Mouse (Mus musculus) kidney, adult 2 months (tissue): ENCODE results near the gene Sec16a. TPM values are rescaled to one million over a fixed set of nuclear protein-coding genes. Genes with fewer than 3 reads are reported as not detected.

Experiments
- DNase-seq: peaks from one replicate; pipeline ENCODE4 v3.0.0; 2021
- H3K27ac ChIP-seq: fragments of 200-500 bp; 2 replicates; pipeline ENCODE4 v1.5.1; 2012; ENCODE audit warnings: low read depth, low read length, control low read depth, inconsistent platforms; ENCODE audit not compliant: insufficient read depth
- H3K27me3 ChIP-seq: fragments of 200-500 bp; replicated peaks from 2 replicates; pipeline ENCODE4 v1.6.1; 2012; ENCODE audit warnings: mild to moderate bottlenecking, moderate library complexity, low read length, inconsistent platforms; ENCODE audit not compliant: control insufficient read depth, insufficient read depth
- H3K36me3 ChIP-seq: fragments of 200-500 bp; 2 replicates; pipeline ENCODE4 v1.6.1; 2012; ENCODE audit warnings: mild to moderate bottlenecking, moderate library complexity, low read length, inconsistent platforms; ENCODE audit not compliant: control insufficient read depth, insufficient read depth
- H3K4me1 ChIP-seq: fragments of 200-500 bp; 2 replicates; pipeline ENCODE4 v1.6.1; 2011; ENCODE audit warnings: low read length; ENCODE audit not compliant: control insufficient read depth, insufficient read depth
- H3K4me3 ChIP-seq: fragments of 200-500 bp; 2 replicates; pipeline ENCODE4 v1.5.1; 2011; ENCODE audit warnings: mild to moderate bottlenecking, low read depth, low read length, control low read depth; ENCODE audit not compliant: insufficient read depth
- CTCF ChIP-seq: fragments of 200-500 bp; conservative IDR thresholded peaks from 2 replicates; pipeline ENCODE4 v1.5.1; 2011; ENCODE audit warnings: low read depth, mild to moderate bottlenecking, control low read depth, low read length, moderate library complexity, mixed read lengths; ENCODE audit not compliant: insufficient read depth, insufficient read length
- POLR2A ChIP-seq: fragments of 200-500 bp; IDR thresholded peaks from one replicate; pipeline ENCODE4 v1.6.1; 2011; ENCODE audit warnings: low read depth, low read length, control low read depth
- WGBS: fragments of 180-500 bp; shearing (Covaris S2); methylation state at CpG from one replicate; pipeline ENCODE4 v1.1.7; 2018; 5-methylcytosine and 5-hydroxymethylcytosine counted together
- polyA plus RNA-seq: library from polyadenylated mRNA; depleted of rRNA; stranded (reverse); fragments of >200 nt; gene quantifications from 2 replicates; pipeline ENCODE4 v1.2.3, GENCODE M21; 2012

The Sec16a gene
- polyA plus RNA-seq, 1 experiment: 71.1 TPM

DNA sequence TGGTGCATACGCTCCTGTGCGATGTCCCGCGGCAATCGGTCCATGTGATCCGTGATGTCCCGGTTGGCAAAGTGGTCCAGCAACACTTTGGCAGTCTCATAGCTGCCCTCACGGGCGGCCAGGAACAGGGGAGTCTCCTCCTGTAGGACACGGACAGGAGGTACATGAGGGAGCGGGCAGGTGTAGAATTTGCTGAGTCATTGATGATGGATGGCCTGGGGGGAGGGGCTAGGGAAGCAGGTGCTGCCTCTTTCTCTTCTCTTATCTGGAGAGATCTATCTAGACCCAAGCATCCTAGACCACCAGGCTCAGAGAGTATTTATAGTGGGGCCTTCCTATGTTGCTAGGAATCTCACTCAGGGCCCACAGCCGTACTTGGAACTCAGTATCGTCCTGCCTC, 15.8 kb upstream of the Sec16a start:
- TF ChIP-seq CTCF: no peak
- TF ChIP-seq POLR2A: no peak
- no peaks in the 10 kb centered on the region for H3K36me3 ChIP-seq
- no peak overlapping the region for H3K27ac ChIP-seq

DNA sequence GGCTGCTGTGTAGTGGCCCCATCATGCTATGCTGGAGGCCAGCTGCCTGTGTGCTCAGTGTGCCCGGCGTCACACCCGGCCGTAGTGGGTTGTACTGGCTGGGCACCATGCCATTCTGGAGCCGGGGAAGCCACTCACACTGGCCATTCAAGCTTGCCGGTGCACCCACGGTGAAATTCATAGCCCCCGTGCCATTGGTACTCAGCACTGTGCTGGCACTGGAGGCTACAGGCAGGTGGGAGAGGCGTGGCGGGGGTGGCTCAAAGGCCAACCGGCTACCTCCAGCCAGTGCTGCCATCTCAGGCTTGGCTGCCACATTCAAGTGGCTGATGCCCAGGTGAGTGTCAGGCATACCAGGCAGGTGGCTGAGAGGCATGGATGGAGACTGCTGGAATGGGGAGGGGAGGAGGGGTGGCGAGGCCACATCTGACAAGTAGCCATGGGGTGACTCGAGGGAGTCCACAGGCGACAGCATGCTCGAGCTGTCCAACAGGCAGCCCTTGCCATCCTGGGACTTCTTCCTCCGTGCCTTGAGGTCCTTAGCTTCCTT, 15.2 kb upstream of the Sec16a start:
- H3K4me3 ChIP-seq: no peak overlapping the region
- TF ChIP-seq POLR2A (no peak), CTCF (no peak)
- H3K27me3 ChIP-seq: no peaks in the 10 kb centered on the region
- no peaks in the 10 kb centered on the region for H3K36me3 ChIP-seq
- peak; percentile 67 for DNase-seq
- 53% methylated on average over 16 of the region's 16 CpGs for WGBS
- H3K4me1 ChIP-seq: peaks cover 31% of the 10 kb centered on the region
- H3K27ac ChIP-seq: no peak overlapping the region

More for the DNA sequence above, 15.8 kb upstream of the Sec16a start:
- no peaks in the 10 kb centered on the region for H3K27me3 ChIP-seq
- H3K4me1 ChIP-seq: peaks cover 31% of the 10 kb centered on the region
- 84% methylated on average over 13 of the region's 13 CpGs for WGBS
- H3K4me3 ChIP-seq: no peak overlapping the region
- no peak for DNase-seq

DNA sequence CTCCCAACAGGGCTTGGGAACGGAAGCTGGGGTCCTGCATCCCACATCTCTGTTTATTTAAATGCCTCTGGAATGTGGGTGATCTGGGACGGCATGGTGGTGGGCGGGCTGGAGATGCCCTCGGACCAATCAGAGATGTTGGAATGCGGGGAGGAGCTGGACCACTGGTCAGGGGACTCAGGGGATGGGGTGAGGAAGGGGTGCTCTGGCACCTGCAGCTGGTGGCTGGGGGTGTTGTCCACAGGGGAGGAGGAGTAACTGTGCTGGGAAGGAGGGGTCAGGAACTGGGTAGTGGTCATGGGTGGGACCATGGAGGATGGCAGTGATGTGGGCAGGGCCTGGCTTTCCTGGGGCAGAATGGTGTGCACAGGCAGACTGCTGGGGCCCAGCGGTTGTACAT, 14.5 kb upstream of the Sec16a start:
- TF ChIP-seq CTCF (no peak), POLR2A (no peak)
- no peak for DNase-seq
- Histone ChIP-seq H3K4me3 (no peak overlapping the region), H3K27ac (no peak overlapping the region), H3K36me3 (no peaks in the 10 kb centered on the region), H3K27me3 (no peaks in the 10 kb centered on the region), H3K4me1 (peaks cover 31% of the 10 kb centered on the region)
- WGBS: 47% methylated on average over 6 of the region's 6 CpGs

DNA sequence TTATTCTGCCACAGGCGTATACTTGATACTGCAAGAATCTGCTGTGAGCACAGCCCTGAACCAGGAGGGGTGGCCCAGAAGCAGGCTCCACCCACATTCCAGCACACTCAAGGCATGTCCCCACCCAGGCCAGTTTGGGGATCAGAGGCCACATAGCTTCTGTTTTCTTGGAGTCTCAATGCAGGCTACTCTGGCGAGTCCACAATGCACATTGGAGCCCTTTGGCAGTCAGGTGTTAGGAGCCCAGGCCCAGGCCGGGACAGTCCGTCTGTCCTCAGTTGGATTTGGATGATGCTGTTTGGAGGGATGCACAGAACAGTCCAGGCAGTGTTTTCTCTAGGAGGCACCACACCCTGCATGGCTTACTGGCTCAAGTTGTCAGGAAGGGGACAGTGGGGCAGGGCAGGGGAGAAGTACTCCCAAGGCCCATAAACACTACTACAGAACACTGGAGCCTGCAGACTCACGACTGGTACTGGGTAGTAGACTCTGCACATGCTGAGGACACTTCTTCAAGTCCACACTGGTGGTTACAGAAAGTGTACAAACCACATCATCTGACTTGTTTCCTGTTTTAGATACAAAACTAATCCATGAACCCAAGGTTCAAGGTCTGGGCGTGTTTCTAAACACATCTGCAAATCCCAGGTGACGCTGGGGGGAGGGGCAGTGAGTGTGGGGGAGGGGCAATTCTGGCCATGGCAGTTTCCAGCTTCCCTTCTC, 13.5 kb upstream of the Sec16a start:
- peak; percentile 88 for DNase-seq
- 9% methylated on average over 7 of the region's 7 CpGs for WGBS
- Histone ChIP-seq H3K4me1 (peaks cover 31% of the 10 kb centered on the region), H3K36me3 (no peaks in the 10 kb centered on the region), H3K27ac (peak overlapping the region; percentile 84), H3K27me3 (no peaks in the 10 kb centered on the region), H3K4me3 (no peak overlapping the region)
- TF ChIP-seq CTCF (no peak), POLR2A (no peak)

DNA sequence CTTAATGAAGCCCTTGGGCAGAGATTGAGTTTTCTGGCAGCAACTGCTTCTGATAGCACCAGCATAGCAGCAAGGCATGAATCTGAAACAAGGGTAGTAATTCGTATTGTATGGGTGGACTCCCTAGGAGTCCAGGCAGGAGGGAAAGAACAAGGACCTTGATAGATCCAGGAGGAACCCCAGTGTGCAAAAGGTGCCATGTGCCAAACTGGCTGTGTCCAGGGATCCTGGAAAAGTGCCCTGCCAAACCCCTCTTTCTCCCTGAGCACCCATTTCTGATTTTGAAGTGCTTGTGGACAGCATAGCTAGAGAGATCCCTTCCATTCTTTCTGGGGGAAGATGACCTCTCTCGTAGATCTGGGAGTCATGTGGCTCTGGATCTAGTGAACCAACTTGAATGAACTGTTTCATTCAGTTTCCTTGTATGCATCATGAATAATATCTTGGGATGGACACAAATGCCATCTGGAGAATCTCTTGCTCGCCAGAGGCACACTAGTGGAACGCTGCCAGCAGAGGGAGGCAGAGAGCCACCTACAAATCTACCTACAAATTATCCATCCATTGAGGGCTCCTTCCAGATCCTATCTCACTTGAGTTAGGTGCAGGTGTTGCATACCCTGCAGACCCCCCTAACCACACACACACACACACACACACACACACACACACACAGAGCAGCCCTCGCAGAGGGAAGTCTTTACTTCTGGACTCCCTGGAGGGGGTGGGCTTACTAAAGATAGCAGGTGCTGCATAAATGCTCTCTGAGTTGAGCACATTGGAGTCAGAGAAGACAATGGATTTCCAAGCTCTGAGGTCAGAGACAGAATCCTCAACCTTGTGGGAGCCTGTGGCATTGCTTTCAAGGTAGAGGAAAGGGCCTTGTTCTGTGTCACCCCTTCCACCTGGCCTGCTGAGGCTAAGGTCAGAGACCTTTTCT, 4.4 kb upstream of the Sec16a start:
- Histone ChIP-seq H3K36me3 (no peaks in the 10 kb centered on the region), H3K27me3 (no peaks in the 10 kb centered on the region), H3K27ac (no peak overlapping the region), H3K4me3 (no peak overlapping the region), H3K4me1 (peaks cover 8% of the 10 kb centered on the region)
- 21% methylated on average over 5 of the region's 5 CpGs for WGBS
- TF ChIP-seq POLR2A (no peak), CTCF (peak; percentile 93)
- DNase-seq: peak; percentile 83

DNA sequence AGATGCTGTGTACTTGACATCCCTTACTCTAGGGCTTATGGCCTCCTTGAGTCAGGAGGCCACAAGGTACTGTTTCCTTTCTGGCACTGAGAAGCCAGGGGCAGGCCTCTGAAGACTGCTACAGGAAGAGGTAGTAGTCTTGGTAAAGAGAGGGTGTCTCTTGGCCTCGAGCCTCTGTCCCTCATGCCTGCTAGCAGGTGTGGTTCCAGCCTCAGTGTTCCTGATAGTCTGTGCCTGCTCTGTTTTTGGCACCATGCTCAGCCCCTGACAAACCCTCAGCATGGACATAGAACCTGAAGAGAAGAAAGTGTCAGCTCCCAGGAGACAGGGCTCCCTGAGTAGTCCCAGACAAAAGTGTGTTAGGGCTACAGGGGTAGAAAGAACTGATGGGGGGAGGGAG, 2.4 kb upstream of the Sec16a start:
- Histone ChIP-seq H3K27me3 (no peaks in the 10 kb centered on the region), H3K27ac (no peak overlapping the region), H3K4me1 (peaks cover 12% of the 10 kb centered on the region), H3K4me3 (no peak overlapping the region), H3K36me3 (no peaks in the 10 kb centered on the region)
- DNase-seq: no peak
- TF ChIP-seq POLR2A (no peak), CTCF (no peak)
- 73% methylated on average over 1 of the region's 1 CpGs for WGBS

DNA sequence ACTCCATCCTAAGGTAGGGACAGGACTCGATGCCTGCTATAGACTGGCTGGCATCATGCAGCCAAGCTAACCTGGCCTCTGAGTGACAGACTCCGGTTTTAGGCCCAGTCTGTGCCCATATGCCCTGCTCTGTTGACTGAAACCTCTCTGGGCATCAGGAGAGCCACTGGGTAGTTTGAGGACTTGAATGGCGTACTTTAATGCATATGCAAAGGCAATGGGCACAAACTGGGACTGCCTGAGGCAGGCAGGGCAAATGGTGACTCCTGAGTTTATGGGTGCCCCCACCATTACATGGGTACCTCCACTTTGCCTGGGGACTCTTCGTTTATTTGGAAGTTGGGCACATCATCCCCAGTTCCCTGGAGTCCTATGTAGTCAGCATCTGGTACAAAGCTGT, 1.7 kb upstream of the Sec16a start:
- WGBS: 58% methylated on average over 4 of the region's 4 CpGs
- no peak overlapping the region for H3K27ac ChIP-seq
- no peak for TF ChIP-seq CTCF
- TF ChIP-seq POLR2A: no peak

More for the DNA sequence above, 1.7 kb upstream of the Sec16a start:
- H3K4me3 ChIP-seq: peak overlapping the region; percentile 27
- peaks cover 12% of the 10 kb centered on the region for H3K4me1 ChIP-seq
- no peaks in the 10 kb centered on the region for H3K27me3 ChIP-seq
- H3K36me3 ChIP-seq: peaks cover 2% of the 10 kb centered on the region; the same call in 1 of the 2 replicates
- no peak for DNase-seq
